Mouse (Mus musculus) megakaryocyte progenitor cell, adult 5-6 weeks (primary cell): Measurements from ENCODE around the gene Fcrl6. TPM values are rescaled to one million over a fixed set of nuclear protein-coding genes. Genes with fewer than 3 reads are reported as not detected.

Experiments
- ATAC-seq: replicated peaks from 2 replicates; pipeline ENCODE4 v1.8.0; 2016; ENCODE audit warnings: mild to moderate bottlenecking, moderate TSS enrichment, inconsistent platforms; ENCODE audit not compliant: poor library complexity
- total RNA-seq, 2 experiments: library from RNA; stranded (forward) in 1 of 2; stranded (reverse) in 1 of 2; fragments of 157-497, 149-512 nt in 1 of 2; fragments of 200-1000 nt in 1 of 2; gene quantifications; 2 replicates each; pipeline versions ENCODE4 v1.2.3 to v1.2.4; 2015 to 2017

Fcrl6 gene
- total RNA-seq, 2 experiments from 2014 or later = not detected

- ATAC-seq = peak; percentile 54
Observed at GRCm38 (mm10) chr1:172615412-172615811, 13.1 kb upstream of the Fcrl6 start.

GRCm38 (mm10) chr1:172614654-172615053 lies 12.3 kb upstream of the Fcrl6 start:
- no peak for ATAC-seq

DNA sequence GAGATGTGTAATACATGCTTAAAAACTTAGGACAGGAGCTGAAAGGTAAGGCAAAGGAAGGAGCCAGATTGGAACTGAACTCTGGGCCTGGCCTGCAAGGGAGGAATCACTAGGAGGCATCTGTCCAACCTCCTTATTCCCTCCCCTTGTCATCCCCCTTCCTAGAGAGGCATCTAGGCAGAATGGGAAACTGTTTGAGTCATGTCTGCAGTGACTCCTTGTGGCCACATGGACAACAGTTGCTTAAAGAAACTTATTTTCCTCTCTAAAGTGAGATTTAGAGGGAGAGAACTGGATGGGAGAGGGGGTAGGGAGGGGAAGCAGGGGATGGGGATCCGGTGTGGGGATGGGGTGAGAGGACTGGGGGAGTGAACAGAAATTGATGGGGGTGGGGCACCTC lies 10.4 kb upstream of the Fcrl6 start:
- peak; percentile 29; the same call in 1 of the 2 replicates for ATAC-seq

DNA sequence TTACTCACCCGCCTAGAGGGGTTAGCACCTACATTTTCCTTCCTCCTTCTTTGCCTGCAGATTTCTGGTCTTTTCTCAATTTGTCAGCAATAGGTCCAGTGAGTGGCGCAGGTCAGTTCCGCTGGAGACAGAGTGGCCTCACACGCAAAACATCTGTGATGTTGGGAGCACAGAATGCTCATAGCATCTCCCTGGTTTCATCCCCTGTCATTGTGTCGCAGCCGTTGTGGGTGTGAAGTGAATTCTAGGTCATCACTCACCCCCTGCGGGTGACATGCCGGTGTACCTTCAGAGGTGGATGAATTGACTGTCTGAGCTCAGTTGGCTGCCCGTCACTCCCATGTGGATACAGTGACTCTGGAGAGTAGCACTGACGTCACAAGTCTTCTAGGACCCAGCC lies 9.0 kb upstream of the Fcrl6 start:
- no peak for ATAC-seq

DNA sequence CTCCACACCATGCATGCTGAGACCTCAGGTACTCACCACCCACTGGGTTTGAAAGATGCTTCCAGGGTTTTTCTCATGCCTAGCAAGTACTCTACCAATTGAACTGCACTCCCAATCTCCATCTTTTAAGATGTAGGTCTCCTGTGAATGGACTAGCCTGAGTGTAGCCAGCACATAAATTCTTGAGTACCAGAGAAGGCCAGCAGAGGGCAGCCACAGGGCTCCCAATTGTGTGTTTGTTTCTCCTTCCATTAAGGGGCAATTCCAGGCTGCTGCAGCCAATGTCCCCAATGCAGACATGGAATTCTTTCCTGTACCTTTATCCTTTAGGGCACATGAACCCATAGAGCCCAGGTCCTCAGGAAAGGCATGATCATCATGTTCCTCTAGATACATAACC lies 7.9 kb downstream of the Fcrl6 start:
- peak; percentile 82 for ATAC-seq

- no peak for ATAC-seq
Observed at GRCm38 (mm10) chr1:172593956-172594355, 8.4 kb downstream of the Fcrl6 start.

- ATAC-seq = no peak
Observed at GRCm38 (mm10) chr1:172593321-172593720, 9.0 kb downstream of the Fcrl6 start.

GRCm38 (mm10) chr1:172590385-172590784 lies 12.0 kb downstream of the Fcrl6 start, which contains the start of gene Slamf8:
Slamf8 (minus strand) TSS chr1:172590568.
- peak; percentile 38; the same call in 1 of the 2 replicates for ATAC-seq

DNA sequence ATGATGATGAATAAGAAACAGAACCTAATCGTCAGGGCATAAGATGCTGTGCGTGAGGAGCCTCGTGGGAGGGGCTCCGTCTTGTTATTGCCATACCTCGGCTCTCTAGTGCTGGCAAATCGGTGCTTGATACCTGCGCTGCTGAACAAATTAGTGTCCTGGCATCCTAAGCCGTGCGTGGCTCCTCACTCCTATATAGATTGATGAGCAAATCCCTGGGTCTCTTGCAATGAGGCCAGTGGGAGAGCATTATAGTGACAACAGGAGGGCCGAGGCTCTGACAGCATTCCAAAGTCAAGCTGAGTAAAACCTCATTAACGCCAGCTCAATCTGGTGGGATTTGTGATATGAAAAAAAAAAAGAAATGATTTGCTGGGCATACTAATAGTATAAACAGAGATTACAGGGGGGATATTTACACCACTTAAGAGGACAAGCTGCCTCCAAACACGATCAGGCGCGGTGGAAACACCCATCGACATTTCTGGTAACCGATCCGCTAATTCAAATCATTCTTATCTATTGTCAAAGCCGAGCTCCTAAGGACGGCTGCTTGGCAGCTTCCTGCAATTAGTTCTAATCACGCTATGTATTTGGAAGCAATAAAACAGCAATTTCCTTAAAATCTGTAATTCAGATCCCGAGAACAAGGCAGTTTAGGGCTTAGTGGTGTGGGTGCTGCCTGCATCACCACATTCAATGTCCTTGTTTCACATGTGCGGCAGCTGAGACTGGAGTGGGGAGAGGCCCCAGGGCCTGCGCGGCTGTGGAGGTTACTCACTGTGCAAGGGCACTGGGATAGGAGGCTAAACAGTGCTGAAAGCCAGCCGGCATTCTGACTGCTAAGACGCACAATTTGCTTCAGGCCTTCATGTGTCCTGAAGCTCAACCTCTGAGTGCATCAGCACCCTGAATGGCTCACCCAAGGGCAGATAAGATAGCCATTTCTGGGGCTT lies 16.5 kb downstream of the Fcrl6 start:
- 0 out of 2 replicates have a peak, but pooled peaks have one; percentile 4 for ATAC-seq

- no peak for ATAC-seq
Observed at GRCm38 (mm10) chr1:172585026-172585425, 17.3 kb downstream of the Fcrl6 start.

DNA sequence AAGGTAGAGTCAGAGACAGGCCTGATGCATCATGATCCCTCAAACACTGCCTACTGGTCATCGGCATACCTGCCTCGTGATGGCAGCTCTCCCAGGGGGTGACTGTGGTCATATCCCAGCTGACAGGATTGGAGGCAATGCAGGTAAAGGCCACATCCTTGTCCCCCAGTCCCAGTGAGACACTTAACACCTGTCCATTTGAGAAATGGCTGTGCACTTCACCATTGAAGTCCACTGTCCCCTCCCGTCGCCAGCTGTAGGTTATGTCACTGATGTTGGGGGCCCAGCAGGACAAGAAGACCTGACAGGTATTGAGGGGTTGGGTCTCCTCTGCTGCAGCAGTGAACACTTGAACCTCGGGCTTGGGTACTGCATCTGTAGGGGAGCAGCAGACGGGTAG lies 18.1 kb downstream of the Fcrl6 start:
- no peak for ATAC-seq

- no peak for ATAC-seq
Observed at GRCm38 (mm10) chr1:172582436-172582835, 19.9 kb downstream of the Fcrl6 start.

- no peak for ATAC-seq
Observed at GRCm38 (mm10) chr1:172580116-172580515, 22.2 kb downstream of the Fcrl6 start.

- ATAC-seq = no peak
Observed at GRCm38 (mm10) chr1:172567758-172568157, 34.6 kb downstream of the Fcrl6 start.

DNA sequence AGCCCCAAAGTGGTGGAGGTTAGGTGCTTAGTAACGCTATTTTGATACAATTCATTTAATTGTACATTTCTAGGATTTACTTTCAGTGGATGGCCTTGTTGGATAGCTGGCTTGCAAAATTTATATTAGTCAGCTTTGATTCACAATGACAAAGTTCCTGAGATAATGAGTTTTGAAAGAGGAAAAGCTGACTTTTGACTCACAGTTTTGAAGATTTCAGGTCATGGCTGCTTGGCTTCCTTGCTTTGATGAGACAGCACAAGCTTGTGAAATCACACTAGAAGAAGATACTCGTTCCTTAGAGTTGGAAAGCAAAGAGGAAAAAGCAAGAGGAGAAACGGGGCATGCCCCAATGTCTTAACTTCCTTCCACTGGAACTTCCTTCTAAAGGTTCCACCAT lies 36.2 kb downstream of the Fcrl6 start:
- peak; percentile 16; the same call in 1 of the 2 replicates for ATAC-seq

DNA sequence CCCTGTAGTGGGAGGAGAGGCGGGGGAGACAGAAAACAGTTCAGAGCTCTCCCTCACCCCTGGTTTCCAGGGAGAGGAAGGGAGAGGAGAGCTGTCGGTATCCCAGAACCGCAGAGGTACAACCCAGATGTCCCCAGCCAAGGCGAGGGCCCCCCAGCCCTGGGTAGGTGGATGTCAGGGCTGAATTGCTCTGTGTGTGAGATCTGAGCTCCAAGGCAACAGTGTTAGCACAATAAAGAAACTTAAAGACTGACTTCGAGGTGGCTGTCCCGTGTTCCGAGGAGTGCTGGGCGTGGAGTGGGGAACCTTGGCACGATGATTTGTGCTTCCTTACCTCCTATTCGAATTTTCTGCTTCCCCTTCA lies 38.9 kb downstream of the Fcrl6 start:
- peak; percentile 17 for ATAC-seq

GRCm38 (mm10) chr1:172562641-172563464 lies 39.5 kb downstream of the Fcrl6 start:
- peak; percentile 69 for ATAC-seq

- ATAC-seq = no peak
Observed at GRCm38 (mm10) chr1:172555638-172556037, 46.7 kb downstream of the Fcrl6 start, which contains the start of gene Vsig8. Vsig8 (plus strand) TSS chr1:172555938.

- ATAC-seq = no peak
Observed at GRCm38 (mm10) chr1:172552623-172553022, 49.7 kb downstream of the Fcrl6 start.

DNA sequence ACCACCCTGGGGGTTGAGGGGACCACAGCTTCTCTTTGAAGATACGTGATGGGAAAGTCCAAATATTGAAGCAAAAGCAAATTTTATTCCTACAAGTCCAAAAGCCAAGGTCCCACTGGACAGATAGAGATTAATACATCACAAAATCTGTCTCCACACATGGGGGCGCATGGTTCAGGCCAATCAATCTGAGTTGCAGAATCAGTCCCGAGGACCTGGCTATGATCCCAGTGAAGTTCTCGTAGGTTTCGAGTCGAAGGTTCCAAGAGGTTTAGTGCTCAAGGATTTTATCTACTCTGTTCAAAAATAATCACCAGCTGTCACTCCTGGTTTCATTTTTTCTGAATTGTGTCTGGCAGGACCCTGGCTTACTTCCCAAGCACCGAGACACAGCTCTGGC lies 51.3 kb downstream of the Fcrl6 start:
- ATAC-seq = no peak

DNA sequence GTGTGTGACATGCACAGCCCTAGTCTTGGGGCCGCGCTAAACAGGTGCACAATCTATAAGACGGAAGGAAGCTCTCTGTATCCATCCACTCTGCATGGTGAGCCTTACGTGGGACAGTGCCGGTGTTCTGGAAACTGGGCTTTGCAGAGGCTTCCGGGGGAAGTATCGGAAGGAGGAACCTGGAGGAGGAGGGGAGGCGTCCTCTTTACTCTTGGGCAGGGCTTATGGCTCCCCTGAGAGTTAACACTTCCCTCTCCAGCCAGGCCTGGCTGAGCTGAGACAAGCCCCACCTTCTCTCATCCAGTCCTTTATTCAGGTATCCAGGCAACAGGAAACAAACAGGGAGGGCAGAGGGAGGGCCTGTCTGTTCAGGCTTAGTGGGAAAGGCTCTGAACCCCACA lies 51.8 kb downstream of the Fcrl6 start:
- ATAC-seq = peak; percentile 83
